Mouse (Mus musculus): ENCODE data around the gene Zfp940.

- TF ChIP-seq POLR2A (IDR thresholded peaks at IDR 0.05; ENCODE audit: borderline replicate concordance, extremely low read depth, low read depth, low read length) (no peak), CTCF (IDR thresholded peaks at IDR 0.05; ENCODE audit: insufficient read depth, low read length) (no peak)
Observed at GRCm38 (mm10) chr7:29785023-29785422, 68.4 kb downstream of the Zfp940 start.

Data from lung, adult 2 months (tissue).